Mouse (Mus musculus): ENCODE data around the gene Scand1. TPM values are rescaled to one million over a fixed set of nuclear protein-coding genes. Genes with fewer than 3 reads are reported as not detected.

Gene Scand1
- 100 to 1,000 TPM; 131 to 132 TPM for total RNA-seq (2023)

GRCm38 (mm10) chr2:156312297-156312897, at the start of gene Scand1, which contains the start of gene Cnbd2:
TSS of gene Scand1 (minus strand) at chr2:156312704.
TSS of gene Cnbd2 (plus strand) at chr2:156312299.

Other genes starting within 250 kb of the Scand1 start
- under 1 TPM; 0.33 to 0.42 TPM for gene Spag4, start 247.5 kb downstream of the Scand1 start, total RNA-seq (2023)
- gene Cpne1, start 200.7 kb downstream of the Scand1 start, total RNA-seq (2023): 10 to 100 TPM; 71.3 to 80.9 TPM
- 10 to 100 TPM; 26.7 to 30.4 TPM for gene Rbm12, start 200.7 kb downstream of the Scand1 start, total RNA-seq (2023)
- gene Gm28036, start 185.6 kb downstream of the Scand1 start, total RNA-seq (2023): 10 to 100 TPM; 16.8 to 17.4 TPM
- 10 to 100 TPM; 44.4 to 51.7 TPM for gene Romo1, start 168.7 kb downstream of the Scand1 start, total RNA-seq (2023)
- gene Nfs1, start 168.5 kb downstream of the Scand1 start, total RNA-seq (2023): 10 to 100 TPM; 16.4 to 19.5 TPM
- gene Rbm39, start 132.5 kb downstream of the Scand1 start, total RNA-seq (2023): 1,000 to 10,000 TPM in 1 of 2 experiments, 100 to 1,000 TPM in 1; 884 to 1,046 TPM
- gene Phf20, start 116.2 kb downstream of the Scand1 start, total RNA-seq (2023): 10 to 100 TPM; 20.5 to 22.4 TPM
- 1 to 10 TPM; 8.9 to 9.2 TPM for gene Cnbd2, start 405 bp downstream of the Scand1 start, total RNA-seq (2023)
- gene Epb41l1, start 108.2 kb upstream of the Scand1 start, total RNA-seq (2023): under 1 TPM; 0.31 to 0.57 TPM
- gene Aar2, start 234.9 kb upstream of the Scand1 start, total RNA-seq (2023): 10 to 100 TPM; 11.7 to 12.5 TPM

Measured in neutrophil, adult 83 days (primary cell).